ENCODE assay signal across 8 mouse cellular contexts in genomic region chr1:22268581-22269359, GRCm38 (mm10).
DNase-seq lines count a peak whose midpoint lies in the region; ATAC-seq lines count a peak whose summit lies in the region.

No protein-coding gene starts in this region.

- no peak overlapping the region for H3K9ac ChIP-seq in liver, embryonic 12.5 days
- no peak overlapping the region for H3K9ac ChIP-seq in limb, embryonic 12.5 days (replicated peaks)
- peak overlapping the region; percentile 35; the same call in 1 of the 2 replicates for H3K9ac ChIP-seq in stomach, embryonic 16.5 days (ENCODE audit: low read length)

- DNase-seq in liver = peak; percentile 65
- peak; percentile 83 for DNase-seq in embryonic facial prominence, embryonic 10.5 days (ENCODE audit: low spot score)
- peak; percentile 36 for DNase-seq in heart, adult 8-10 months (ENCODE audit: low spot score)
- peak; percentile 52 to 84 for DNase-seq in kidney, adult 8-10 months
- DNase-seq in neural tube, embryonic 10.5 days (ENCODE audit: extremely low spot score, low spot score) = peak; percentile 86

- H3K27ac ChIP-seq in liver, embryonic 12.5 days = no peak overlapping the region
- no peak overlapping the region for H3K27ac ChIP-seq in embryonic facial prominence, embryonic 10.5 days (replicated peaks)
- no peak overlapping the region for H3K27ac ChIP-seq in limb, embryonic 12.5 days
- H3K27ac ChIP-seq in stomach, embryonic 16.5 days (ENCODE audit: low read length) = no peak overlapping the region

- H3K27me3 ChIP-seq in liver, embryonic 12.5 days (replicated peaks) = no peaks in the 10 kb centered on the region
- H3K27me3 ChIP-seq in embryonic facial prominence, embryonic 10.5 days (replicated peaks; ENCODE audit: low read depth, poor library complexity, severe bottlenecking) = no peaks in the 10 kb centered on the region
- no peaks in the 10 kb centered on the region for H3K27me3 ChIP-seq in limb, embryonic 12.5 days
- no peaks in the 10 kb centered on the region for H3K27me3 ChIP-seq in stomach, embryonic 16.5 days (ENCODE audit: control insufficient read depth, insufficient read depth, low read length)

- no peaks in the 10 kb centered on the region for H3K9me3 ChIP-seq in liver, embryonic 12.5 days (replicated peaks)
- H3K9me3 ChIP-seq in embryonic facial prominence, embryonic 10.5 days = no peaks in the 10 kb centered on the region
- H3K9me3 ChIP-seq in limb, embryonic 12.5 days = no peaks in the 10 kb centered on the region
- H3K9me3 ChIP-seq in stomach, embryonic 16.5 days (replicated peaks; ENCODE audit: control insufficient read depth, low read length) = no peaks in the 10 kb centered on the region

- H3K4me3 ChIP-seq in liver, embryonic 12.5 days = no peak overlapping the region
- peak overlapping the region; percentile 35; the same call in 1 of the 2 replicates for H3K4me3 ChIP-seq in embryonic facial prominence, embryonic 10.5 days
- H3K4me3 ChIP-seq in limb, embryonic 12.5 days (replicated peaks) = peak overlapping the region; percentile 16; the same call in 1 of the 2 replicates
- peak overlapping the region; percentile 16 for H3K4me3 ChIP-seq in stomach, embryonic 16.5 days (replicated peaks; ENCODE audit: low read length)

- 38% methylated on average over 15 of the region's 15 CpGs for WGBS in liver, embryonic 12.5 days (ENCODE audit: insufficient replicate concordance)
- WGBS in embryonic facial prominence, embryonic 10.5 days = 28% methylated on average over 15 of the region's 15 CpGs
- 17% methylated on average over 15 of the region's 15 CpGs for WGBS in limb, embryonic 12.5 days
- WGBS in stomach, embryonic 16.5 days = 21% methylated on average over 15 of the region's 15 CpGs

- H3K36me3 ChIP-seq in liver, embryonic 12.5 days = no peaks in the 10 kb centered on the region
- no peaks in the 10 kb centered on the region for H3K36me3 ChIP-seq in embryonic facial prominence, embryonic 10.5 days (replicated peaks)
- H3K36me3 ChIP-seq in limb, embryonic 12.5 days = no peaks in the 10 kb centered on the region
- H3K36me3 ChIP-seq in stomach, embryonic 16.5 days (ENCODE audit: control insufficient read depth, insufficient read depth, low read length) = no peaks in the 10 kb centered on the region

- H3K4me1 ChIP-seq in liver, embryonic 12.5 days = no peaks in the 10 kb centered on the region
- H3K4me1 ChIP-seq in embryonic facial prominence, embryonic 10.5 days = peaks cover 5% of the 10 kb centered on the region; the same call in 1 of the 2 replicates
- H3K4me1 ChIP-seq in limb, embryonic 12.5 days (replicated peaks) = no peaks in the 10 kb centered on the region
- H3K4me1 ChIP-seq in stomach, embryonic 16.5 days (ENCODE audit: control insufficient read depth, insufficient read depth, low read length) = no peaks in the 10 kb centered on the region

- no peak for ATAC-seq in liver, embryonic 12.5 days
- ATAC-seq in limb, embryonic 12.5 days (ENCODE audit: insufficient number of reproducible peaks, insufficient read depth, low FRiP score, low TSS enrichment, low read depth) = peak; percentile 68
- 0 out of 2 replicates have a peak, but pooled peaks have one; percentile 50 for ATAC-seq in stomach, embryonic 16.5 days (ENCODE audit: insufficient read depth, low FRiP score)

- no peak overlapping the region for H3K4me2 ChIP-seq in liver, embryonic 12.5 days
- H3K4me2 ChIP-seq in limb, embryonic 12.5 days = peak overlapping the region; percentile 52
- H3K4me2 ChIP-seq in stomach, embryonic 16.5 days (ENCODE audit: low read depth, low read length) = peak overlapping the region; percentile 50

Comparison
In these comparisons a context has a peak if more than half of its experiments do, and no peak if none do; other contexts are left out.
1. DNase-seq: peak in every context shown above with its lines; median percentile 86 in neural tube, embryonic 10.5 days; 83 in embryonic facial prominence, embryonic 10.5 days; 68 in kidney, adult 8-10 months; 65 in liver; 36 in heart, adult 8-10 months.